Mouse (Mus musculus): ENCODE data around the gene Ccnd1.

DNA sequence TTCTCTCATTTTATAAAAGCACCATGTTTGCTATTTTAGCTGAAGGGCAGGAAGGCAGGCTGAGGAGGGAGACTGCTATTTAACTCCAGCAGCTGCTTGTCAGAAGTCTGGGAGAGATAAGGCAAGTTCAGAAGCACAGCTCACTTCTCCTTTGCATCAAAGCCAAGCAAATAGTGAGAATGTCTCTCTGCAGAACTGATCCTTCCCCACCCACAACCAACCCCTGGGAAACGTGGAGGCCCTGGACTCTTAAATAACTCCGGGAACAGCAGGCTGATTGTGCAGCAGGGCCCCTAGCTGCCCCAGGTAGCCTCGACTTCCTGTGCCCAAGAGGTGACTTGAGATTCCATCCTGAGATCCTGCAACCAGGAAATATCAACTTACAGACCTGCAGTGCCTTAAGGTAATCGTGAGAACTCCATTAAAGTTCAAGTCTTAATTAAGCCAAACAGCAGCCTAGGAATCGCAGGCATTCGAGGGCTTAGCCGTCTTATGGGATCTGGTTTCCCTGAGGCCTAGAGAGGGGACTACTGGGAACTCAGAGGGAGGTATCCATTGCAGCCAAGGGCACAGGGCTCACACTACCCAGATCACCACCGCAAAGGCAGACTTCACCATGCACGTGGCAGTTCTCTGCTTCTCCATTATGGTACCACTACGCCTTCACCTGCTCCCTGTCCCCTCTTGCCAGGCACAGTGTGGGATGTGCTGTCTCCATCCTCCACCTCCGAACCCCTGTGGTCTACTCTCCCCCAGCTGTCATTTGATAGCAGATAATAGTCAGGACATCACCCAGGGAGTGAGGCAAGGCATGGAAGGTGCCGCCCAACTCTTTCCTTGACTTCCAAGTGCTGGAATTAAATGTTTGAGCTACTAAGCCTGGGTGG lies 19.0 kb upstream of the Ccnd1 start:
- TF ChIP-seq POLR2A (IDR thresholded peaks at IDR 0.05; ENCODE audit: extremely low read depth, insufficient read depth, low read length) (no peak), CTCF (IDR thresholded peaks at IDR 0.05; ENCODE audit: extremely low read depth, insufficient read depth, low read length) (no peak)

Measured in cortical plate, adult 2 months (tissue).